Mouse (Mus musculus) limb, embryonic 15.5 days (tissue): ENCODE data around the gene Smarca2. TPM values are rescaled to one million over a fixed set of nuclear protein-coding genes. Genes with fewer than 3 reads are reported as not detected.
"Not testable (repeated sequence)": the region's sequence is repeated elsewhere in the genome, so short reads cannot be mapped to it uniquely, and the experiment has no call there.

Source experiments
- ATAC-seq: fragments of 200-750 bp; cut with Nextera tagmentation; 2 replicates; pipeline ENCODE4 v1.8.0; 2017; ENCODE audit warnings: low read depth, moderate TSS enrichment; ENCODE audit not compliant: insufficient number of reproducible peaks, low FRiP score, low TSS enrichment
- H3K27ac ChIP-seq: fragments of 300-500 bp; sonication (generic); 2 replicates; pipeline ENCODE4 v1.5.1; 2015; ENCODE audit warnings: moderate library complexity, mild to moderate bottlenecking, inconsistent platforms
- H3K27me3 ChIP-seq: fragments of 300-500 bp; sonication (generic); 2 replicates; pipeline ENCODE4 v1.6.1; 2015; ENCODE audit warnings: inconsistent platforms
- H3K36me3 ChIP-seq: fragments of 300-500 bp; sonication (generic); 2 replicates; pipeline ENCODE4 v1.6.1; 2015; ENCODE audit warnings: inconsistent platforms
- H3K4me1 ChIP-seq: fragments of 300-500 bp; sonication (generic); 2 replicates; pipeline ENCODE4 v1.6.1; 2015; ENCODE audit warnings: inconsistent platforms
- H3K4me2 ChIP-seq: fragments of 300-500 bp; sonication (generic); 2 replicates; pipeline ENCODE4 v1.6.1; 2015; ENCODE audit warnings: mild to moderate bottlenecking, inconsistent platforms
- H3K4me3 ChIP-seq: fragments of 300-500 bp; sonication (generic); 2 replicates; pipeline ENCODE4 v1.5.1; 2015; ENCODE audit warnings: mild to moderate bottlenecking, inconsistent platforms
- H3K9ac ChIP-seq: fragments of 300-500 bp; sonication (generic); 2 replicates; pipeline ENCODE4 v1.6.1; 2015; ENCODE audit warnings: inconsistent platforms
- H3K9me3 ChIP-seq: fragments of 300-500 bp; sonication (generic); 2 replicates; pipeline ENCODE4 v1.6.1; 2016; ENCODE audit warnings: inconsistent platforms
- WGBS: fragments of 180-500 bp; shearing (Covaris S2); methylation state at CpG from one replicate; pipeline ENCODE4 v1.1.7; 2015; 5-methylcytosine and 5-hydroxymethylcytosine counted together
- polyA plus RNA-seq: library from polyadenylated mRNA; unstranded; fragments of >200 nt; fragmentation: Nextera tagmentation; extraction: Ambion mirVana; gene quantifications from 2 replicates; pipeline ENCODE4 v1.2.1, GENCODE M21; 2015

The Smarca2 gene
- polyA plus RNA-seq, 1 experiment from 2014 or later: 68.2 TPM

GRCm38 (mm10) chr19:26670089-26670488, 65.2 kb downstream of the Smarca2 start:
- Histone ChIP-seq H3K4me1 (no peaks in the 10 kb centered on the region), H3K36me3 (peaks cover 60% of the 10 kb centered on the region), H3K9me3 (no peaks in the 10 kb centered on the region), H3K9ac (no peak overlapping the region), H3K4me3 (no peak overlapping the region), H3K27me3 (no peaks in the 10 kb centered on the region), H3K27ac (no peak overlapping the region), H3K4me2 (no peak overlapping the region)
- 90% methylated on average over 6 of the region's 6 CpGs for WGBS
- ATAC-seq: no peak

- ATAC-seq, H3K4me1 ChIP-seq, H3K27me3 ChIP-seq, H3K27ac ChIP-seq, H3K4me2 ChIP-seq, H3K9ac ChIP-seq, H3K9me3 ChIP-seq, H3K4me3 ChIP-seq: not testable (repeated sequence)
- H3K36me3 ChIP-seq: peaks cover 55% of the 10 kb centered on the region
These were observed 66.6 kb downstream of the Smarca2 start for GRCm38 (mm10) chr19:26671413-26671812.

- Histone ChIP-seq H3K9me3 (no peaks in the 10 kb centered on the region), H3K36me3 (peaks cover 40% of the 10 kb centered on the region), H3K27me3 (no peaks in the 10 kb centered on the region), H3K4me2 (no peak overlapping the region), H3K27ac (no peak overlapping the region), H3K9ac (no peak overlapping the region), H3K4me3 (no peak overlapping the region), H3K4me1 (no peaks in the 10 kb centered on the region; the same call in 1 of the 2 replicates)
- WGBS: 57% methylated on average over 6 of the region's 6 CpGs
- ATAC-seq: no peak
These were observed 71.1 kb downstream of the Smarca2 start for GRCm38 (mm10) chr19:26675917-26676316.

- no peaks in the 10 kb centered on the region for H3K27me3 ChIP-seq
These were observed 73.7 kb downstream of the Smarca2 start for GRCm38 (mm10) chr19:26678543-26678942.

GRCm38 (mm10) chr19:26679674-26680073, 74.8 kb downstream of the Smarca2 start:
- Histone ChIP-seq H3K27me3 (no peaks in the 10 kb centered on the region), H3K9me3 (no peaks in the 10 kb centered on the region), H3K4me1 (no peaks in the 10 kb centered on the region; the same call in 1 of the 2 replicates), H3K36me3 (peaks cover 37% of the 10 kb centered on the region), H3K4me3 (no peak overlapping the region), H3K4me2 (no peak overlapping the region), H3K27ac (no peak overlapping the region), H3K9ac (no peak overlapping the region)
- no peak for ATAC-seq
- WGBS: 44% methylated on average over 3 of the region's 3 CpGs

More at GRCm38 (mm10) chr19:26678543-26678942, 73.7 kb downstream of the Smarca2 start:
- ATAC-seq: no peak
- H3K9me3 ChIP-seq: no peaks in the 10 kb centered on the region
- H3K36me3 ChIP-seq: peaks cover 40% of the 10 kb centered on the region
- no peak overlapping the region for H3K4me3 ChIP-seq
- no peak overlapping the region for H3K9ac ChIP-seq
- WGBS: 36% methylated on average over 8 of the region's 8 CpGs
- no peak overlapping the region for H3K27ac ChIP-seq
- no peak overlapping the region for H3K4me2 ChIP-seq
- H3K4me1 ChIP-seq: no peaks in the 10 kb centered on the region; the same call in 1 of the 2 replicates

GRCm38 (mm10) chr19:26681549-26681948, 76.7 kb downstream of the Smarca2 start:
- Histone ChIP-seq H3K36me3 (peaks cover 51% of the 10 kb centered on the region), H3K27ac (no peak overlapping the region)

GRCm38 (mm10) chr19:26682130-26682529, 77.3 kb downstream of the Smarca2 start:
- ATAC-seq: no peak
- Histone ChIP-seq H3K4me3 (no peak overlapping the region), H3K9me3 (no peaks in the 10 kb centered on the region), H3K36me3 (peaks cover 50% of the 10 kb centered on the region), H3K9ac (no peak overlapping the region), H3K27me3 (no peaks in the 10 kb centered on the region), H3K4me2 (no peak overlapping the region), H3K27ac (no peak overlapping the region), H3K4me1 (no peaks in the 10 kb centered on the region; the same call in 1 of the 2 replicates)
- 77% methylated on average over 4 of the region's 4 CpGs for WGBS

More at GRCm38 (mm10) chr19:26681549-26681948, 76.7 kb downstream of the Smarca2 start:
- no peak for ATAC-seq
- WGBS: 83% methylated on average over 8 of the region's 8 CpGs
- Histone ChIP-seq H3K4me1 (no peaks in the 10 kb centered on the region; the same call in 1 of the 2 replicates), H3K4me3 (no peak overlapping the region), H3K27me3 (no peaks in the 10 kb centered on the region), H3K9ac (no peak overlapping the region), H3K4me2 (no peak overlapping the region), H3K9me3 (no peaks in the 10 kb centered on the region)

GRCm38 (mm10) chr19:26682731-26683130, 77.9 kb downstream of the Smarca2 start:
- Histone ChIP-seq H3K4me3 (no peak overlapping the region), H3K27ac (no peak overlapping the region), H3K27me3 (no peaks in the 10 kb centered on the region), H3K36me3 (peaks cover 56% of the 10 kb centered on the region), H3K9me3 (no peaks in the 10 kb centered on the region), H3K9ac (no peak overlapping the region), H3K4me1 (no peaks in the 10 kb centered on the region; the same call in 1 of the 2 replicates), H3K4me2 (no peak overlapping the region)
- WGBS: 87% methylated on average over 2 of the region's 2 CpGs
- no peak for ATAC-seq

- H3K4me1 ChIP-seq: no peaks in the 10 kb centered on the region; the same call in 1 of the 2 replicates
- 91% methylated on average over 8 of the region's 8 CpGs for WGBS
- no peak overlapping the region for H3K9ac ChIP-seq
- no peaks in the 10 kb centered on the region for H3K9me3 ChIP-seq
- H3K4me3 ChIP-seq: no peak overlapping the region
- H3K4me2 ChIP-seq: no peak overlapping the region
- peaks cover 64% of the 10 kb centered on the region for H3K36me3 ChIP-seq
- H3K27me3 ChIP-seq: no peaks in the 10 kb centered on the region
- no peak for ATAC-seq
- H3K27ac ChIP-seq: no peak overlapping the region
These were observed 78.9 kb downstream of the Smarca2 start for GRCm38 (mm10) chr19:26683731-26684130.

- ATAC-seq: no peak
- Histone ChIP-seq H3K27ac (no peak overlapping the region), H3K36me3 (peaks cover 66% of the 10 kb centered on the region), H3K4me3 (no peak overlapping the region), H3K27me3 (no peaks in the 10 kb centered on the region), H3K4me1 (no peaks in the 10 kb centered on the region), H3K9me3 (no peaks in the 10 kb centered on the region), H3K4me2 (no peak overlapping the region), H3K9ac (no peak overlapping the region)
- WGBS: 54% methylated on average over 4 of the region's 4 CpGs
These were observed 85.7 kb downstream of the Smarca2 start for GRCm38 (mm10) chr19:26690516-26690915.

- Histone ChIP-seq H3K4me1 (no peaks in the 10 kb centered on the region), H3K9ac (no peak overlapping the region), H3K36me3 (peaks cover 76% of the 10 kb centered on the region), H3K4me3 (no peak overlapping the region), H3K4me2 (no peak overlapping the region), H3K27me3 (no peaks in the 10 kb centered on the region), H3K27ac (no peak overlapping the region), H3K9me3 (no peaks in the 10 kb centered on the region)
- no peak for ATAC-seq
- WGBS: 55% methylated on average over 4 of the region's 4 CpGs
These were observed 92.3 kb downstream of the Smarca2 start for GRCm38 (mm10) chr19:26697107-26697506.

- 42% methylated on average over 10 of the region's 10 CpGs for WGBS
- peak; percentile 78 for ATAC-seq
- H3K4me1 ChIP-seq: 0 out of 2 replicates have a peak, but pooled peaks cover 7% of the 10 kb centered on the region
These were observed 99.8 kb downstream of the Smarca2 start for GRCm38 (mm10) chr19:26704545-26705209.

More at GRCm38 (mm10) chr19:26704545-26705209, 99.8 kb downstream of the Smarca2 start:
- Histone ChIP-seq H3K27ac (peak overlapping the region; percentile 63), H3K9ac (no peak overlapping the region), H3K4me2 (no peak overlapping the region), H3K9me3 (no peaks in the 10 kb centered on the region), H3K27me3 (no peaks in the 10 kb centered on the region), H3K36me3 (peaks cover 45% of the 10 kb centered on the region), H3K4me3 (no peak overlapping the region)
